Mouse (Mus musculus): ENCODE data around the gene Ints7. TPM values are rescaled to one million over a fixed set of nuclear protein-coding genes. Genes with fewer than 3 reads are reported as not detected.

Ints7 gene
- total RNA-seq (2023) = 82.7 TPM

DNA sequence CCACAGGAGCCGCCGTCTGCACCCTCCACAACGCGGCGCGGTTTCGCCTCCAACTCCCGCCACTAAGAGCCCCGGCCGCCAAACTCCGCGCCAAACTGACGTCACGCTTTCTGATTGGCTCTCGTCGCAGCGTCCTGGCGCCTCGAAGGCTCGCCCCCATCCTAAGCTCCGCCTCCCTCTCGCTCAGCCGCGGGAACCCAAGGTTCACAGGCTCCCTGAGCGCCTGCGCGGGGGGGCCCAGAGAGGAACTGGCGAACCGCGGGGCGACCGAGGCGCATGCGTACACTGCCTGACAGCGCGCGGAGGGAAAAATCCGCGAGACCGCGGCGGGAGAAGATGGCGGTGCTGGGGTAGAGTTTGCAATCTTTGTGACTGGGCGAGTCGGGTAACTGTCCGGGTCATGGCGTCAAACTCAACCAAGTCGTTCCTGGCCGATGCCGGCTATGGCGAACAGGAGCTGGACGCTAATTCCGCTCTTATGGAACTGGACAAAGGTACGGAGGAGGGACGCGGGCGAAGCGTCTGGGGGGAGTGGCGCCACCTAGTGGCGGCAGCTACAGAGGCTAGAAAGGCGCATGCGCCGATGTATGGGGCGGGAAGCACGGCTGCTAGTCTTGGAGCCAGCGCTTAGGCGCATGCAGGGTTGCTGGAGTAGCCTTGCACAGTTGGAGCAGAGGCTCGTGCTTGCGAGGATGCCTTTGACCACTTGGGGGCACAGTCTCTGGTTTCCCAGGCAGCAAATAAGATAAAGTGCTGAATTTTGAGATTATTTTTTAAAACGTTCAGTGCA, at the start of gene Ints7, which contains the start of gene Dtl:
TSS of gene Ints7 (plus strand) at position 179 of the 790 bp plus-strand sequence.
TSS of gene Dtl (minus strand) at position 87 of the 790 bp plus-strand sequence.

Other genes starting within 250 kb of the Ints7 start
- gene Tmem206, start 249.7 kb upstream of the Ints7 start, total RNA-seq (2023) = 10.3 TPM
- gene Ppp2r5a, start 172.4 kb upstream of the Ints7 start, total RNA-seq (2023) = 352 TPM
- 5.0 TPM for gene Dtl, start 92 bp upstream of the Ints7 start, total RNA-seq (2023)
- 15.8 TPM for gene Lpgat1, start 142.2 kb downstream of the Ints7 start, total RNA-seq (2023)
- 0.56 TPM for gene Nek2, start 245.8 kb downstream of the Ints7 start, total RNA-seq (2023)